Mouse (Mus musculus) neural tube, embryonic 11.5 days (tissue): ENCODE results near the gene Ccdc183. TPM values are rescaled to one million over a fixed set of nuclear protein-coding genes. Genes with fewer than 3 reads are reported as not detected.

Source experiments
- ATAC-seq: fragments of 200-750 bp; cut with Nextera tagmentation; 2 replicates; pipeline ENCODE4 v1.8.0; 2017; ENCODE audit warnings: moderate number of reproducible peaks, mild to moderate bottlenecking, moderate TSS enrichment, moderate library complexity; ENCODE audit not compliant: insufficient read depth, low FRiP score, low TSS enrichment
- DNase-seq: peaks from one replicate; pipeline ENCODE4 v3.0.0-alpha.2; 2015; ENCODE audit warnings: low spot score
- H3K27ac ChIP-seq: fragments of 300-500 bp; sonication (generic); 2 replicates; pipeline ENCODE4 v1.5.1; 2014; ENCODE audit warnings: low read depth, mild to moderate bottlenecking, low read length
- H3K27me3 ChIP-seq: fragments of 300-500 bp; sonication (generic); 2 replicates; pipeline ENCODE4 v1.6.1; 2014; ENCODE audit warnings: mild to moderate bottlenecking, low read length, mixed read lengths; ENCODE audit not compliant: control insufficient read depth, insufficient read depth
- H3K36me3 ChIP-seq: fragments of 300-500 bp; sonication (generic); 2 replicates; pipeline ENCODE4 v1.6.1; 2014; ENCODE audit warnings: mild to moderate bottlenecking, low read length, moderate library complexity, mixed read lengths; ENCODE audit not compliant: control insufficient read depth, insufficient read depth
- H3K4me1 ChIP-seq: fragments of 300-500 bp; sonication (generic); 2 replicates; pipeline ENCODE4 v1.6.1; 2014; ENCODE audit warnings: low read length, mixed read lengths; ENCODE audit not compliant: control insufficient read depth, insufficient read depth
- H3K4me2 ChIP-seq: fragments of 300-500 bp; sonication (generic); 2 replicates; pipeline ENCODE4 v1.6.1; 2014; ENCODE audit warnings: low read depth, mild to moderate bottlenecking, moderate library complexity
- H3K4me3 ChIP-seq: fragments of 300-500 bp; sonication (generic); 2 replicates; pipeline ENCODE4 v1.5.1; 2014; ENCODE audit warnings: low read depth, low read length
- H3K9ac ChIP-seq: fragments of 300-500 bp; sonication (generic); 2 replicates; pipeline ENCODE4 v1.6.1; 2014; ENCODE audit warnings: mild to moderate bottlenecking, low read length
- H3K9me3 ChIP-seq: fragments of 300-500 bp; sonication (generic); 2 replicates; pipeline ENCODE4 v1.6.1; 2016; ENCODE audit warnings: low read length; ENCODE audit not compliant: control insufficient read depth
- WGBS: fragments of 180-500 bp; shearing (Covaris S2); extraction: QIAGEN DNeasy Blood & Tissue Kit; methylation state at CpG from one replicate; pipeline ENCODE4 v1.1.7; 2014; 5-methylcytosine and 5-hydroxymethylcytosine counted together
- polyA plus RNA-seq: library from polyadenylated mRNA; unstranded; fragments of >200 nt; fragmentation: Nextera tagmentation; extraction: Ambion mirVana; gene quantifications from 2 replicates; pipeline ENCODE4 v1.2.1, GENCODE M21; 2014

Ccdc183 gene
- 0.20 and 0.30 TPM in 2 replicates for polyA plus RNA-seq

GRCm38 (mm10) chr2:25617578-25617977 lies at the start of gene Ccdc183:
Gene Ccdc183 (minus strand): TSS chr2:25617678.
- no peak within 1 kb of the TSS for H3K9ac ChIP-seq
- no peak within 1 kb of the TSS for H3K27ac ChIP-seq
- H3K4me1 ChIP-seq, result no peaks in the 10 kb centered on the region
- H3K36me3 ChIP-seq, result no peaks in the 10 kb centered on the region
- no peak for ATAC-seq
- no peak for DNase-seq
- 76% methylated on average over 3 of the region's 3 CpGs for WGBS
- H3K4me3 ChIP-seq, result no peak within 1 kb of the TSS
- no peaks in the 10 kb centered on the region for H3K9me3 ChIP-seq
- peaks cover 22% of the 10 kb centered on the region for H3K27me3 ChIP-seq
- no peak within 1 kb of the TSS for H3K4me2 ChIP-seq

- Histone ChIP-seq H3K27me3 (no peaks in the 10 kb centered on the region), H3K4me1 (no peaks in the 10 kb centered on the region), H3K4me2 (no peak overlapping the region), H3K9ac (no peak overlapping the region), H3K36me3 (no peaks in the 10 kb centered on the region), H3K4me3 (no peak overlapping the region), H3K27ac (no peak overlapping the region), H3K9me3 (no peaks in the 10 kb centered on the region)
- 58% methylated on average over 1 of the region's 1 CpGs for WGBS
- DNase-seq, result no peak
- ATAC-seq, result no peak
Observed at GRCm38 (mm10) chr2:25666516-25666915, 49.0 kb upstream of the Ccdc183 start.

- no peaks in the 10 kb centered on the region for H3K9me3 ChIP-seq
- no peak overlapping the region for H3K27ac ChIP-seq
- ATAC-seq (no peak), DNase-seq (no peak)
- WGBS, result 78% methylated on average over 5 of the region's 5 CpGs
- no peaks in the 10 kb centered on the region for H3K4me1 ChIP-seq
- H3K9ac ChIP-seq, result no peak overlapping the region
- no peaks in the 10 kb centered on the region for H3K36me3 ChIP-seq
- no peaks in the 10 kb centered on the region for H3K27me3 ChIP-seq
- H3K4me2 ChIP-seq, result no peak overlapping the region
- H3K4me3 ChIP-seq, result no peak overlapping the region
Observed at GRCm38 (mm10) chr2:25664125-25664524, 46.6 kb upstream of the Ccdc183 start.

GRCm38 (mm10) chr2:25663511-25663910 lies 46.0 kb upstream of the Ccdc183 start:
- no peak for ATAC-seq
- 77% methylated on average over 1 of the region's 1 CpGs for WGBS
- Histone ChIP-seq H3K27me3 (no peaks in the 10 kb centered on the region), H3K4me3 (no peak overlapping the region), H3K4me1 (no peaks in the 10 kb centered on the region), H3K27ac (no peak overlapping the region), H3K4me2 (no peak overlapping the region), H3K36me3 (no peaks in the 10 kb centered on the region), H3K9ac (no peak overlapping the region), H3K9me3 (no peaks in the 10 kb centered on the region)
- DNase-seq, result peak; percentile 32

GRCm38 (mm10) chr2:25661245-25661970 lies 43.9 kb upstream of the Ccdc183 start:
- H3K9me3 ChIP-seq, result no peaks in the 10 kb centered on the region
- no peak overlapping the region for H3K9ac ChIP-seq
- DNase-seq (no peak), ATAC-seq (no peak)
- no peak overlapping the region for H3K27ac ChIP-seq
- H3K4me1 ChIP-seq, result no peaks in the 10 kb centered on the region
- no peak overlapping the region for H3K4me2 ChIP-seq
- no peaks in the 10 kb centered on the region for H3K27me3 ChIP-seq
- H3K4me3 ChIP-seq, result no peak overlapping the region
- H3K36me3 ChIP-seq, result no peaks in the 10 kb centered on the region
- WGBS, result 84% methylated on average over 6 of the region's 6 CpGs

GRCm38 (mm10) chr2:25660279-25660678 lies 42.8 kb upstream of the Ccdc183 start:
- H3K9ac ChIP-seq, result no peak overlapping the region
- no peaks in the 10 kb centered on the region for H3K36me3 ChIP-seq
- DNase-seq, result no peak
- no peaks in the 10 kb centered on the region for H3K9me3 ChIP-seq
- H3K27me3 ChIP-seq, result no peaks in the 10 kb centered on the region
- no peaks in the 10 kb centered on the region for H3K4me1 ChIP-seq
- H3K27ac ChIP-seq, result no peak overlapping the region
- H3K4me2 ChIP-seq, result no peak overlapping the region
- no peak for ATAC-seq
- no peak overlapping the region for H3K4me3 ChIP-seq
- WGBS, result 86% methylated on average over 8 of the region's 8 CpGs

- Histone ChIP-seq H3K27ac (no peak within 1 kb of the TSS), H3K27me3 (no peaks in the 10 kb centered on the region), H3K4me2 (no peak within 1 kb of the TSS), H3K4me1 (no peaks in the 10 kb centered on the region), H3K36me3 (no peaks in the 10 kb centered on the region), H3K9ac (no peak within 1 kb of the TSS), H3K9me3 (no peaks in the 10 kb centered on the region), H3K4me3 (no peak within 1 kb of the TSS)
- ATAC-seq (no peak), DNase-seq (no peak)
Observed at GRCm38 (mm10) chr2:25657652-25658051, 40.2 kb upstream of the Ccdc183 start, which contains the start of gene Lcn5. Gene Lcn5 (plus strand): TSS chr2:25657952.

GRCm38 (mm10) chr2:25657246-25657645 lies 39.8 kb upstream of the Ccdc183 start:
- no peak overlapping the region for H3K27ac ChIP-seq
- no peak for DNase-seq
- no peak for ATAC-seq
- no peaks in the 10 kb centered on the region for H3K27me3 ChIP-seq
- no peaks in the 10 kb centered on the region for H3K9me3 ChIP-seq
- H3K4me3 ChIP-seq, result no peak overlapping the region
- H3K36me3 ChIP-seq, result no peaks in the 10 kb centered on the region
- H3K4me2 ChIP-seq, result no peak overlapping the region
- H3K4me1 ChIP-seq, result no peaks in the 10 kb centered on the region
- WGBS, result 88% methylated on average over 4 of the region's 4 CpGs
- H3K9ac ChIP-seq, result no peak overlapping the region

- Histone ChIP-seq H3K36me3 (no peaks in the 10 kb centered on the region), H3K27me3 (no peaks in the 10 kb centered on the region), H3K9me3 (no peaks in the 10 kb centered on the region), H3K4me2 (no peak overlapping the region), H3K4me3 (no peak overlapping the region), H3K9ac (no peak overlapping the region), H3K27ac (no peak overlapping the region), H3K4me1 (no peaks in the 10 kb centered on the region)
- WGBS, result 89% methylated on average over 4 of the region's 4 CpGs
- DNase-seq (no peak), ATAC-seq (no peak)
Observed at GRCm38 (mm10) chr2:25656691-25657090, 39.2 kb upstream of the Ccdc183 start.
